Mouse (Mus musculus): ENCODE data around the gene Ldhc.

- TF ChIP-seq CTCF (IDR thresholded peaks at IDR 0.05; ENCODE audit: low read depth) (no peak), EP300 (IDR thresholded peaks at IDR 0.05; ENCODE audit: low read depth) (no peak)
Measured at GRCm38 (mm10) chr7:46852666-46853065, 8.3 kb upstream of the Ldhc start.

Measured in liver, embryonic 14.5 days (tissue).